Mouse (Mus musculus): Measurements from ENCODE around the gene Itfg1. TPM values are rescaled to one million over a fixed set of nuclear protein-coding genes. Genes with fewer than 3 reads are reported as not detected.

Itfg1 gene
- polyA plus RNA-seq, 2 experiments: 8.9 to 24.2 TPM

- Histone ChIP-seq H3K4me2 (ENCODE audit: low read depth) (peak within 1 kb of the TSS; percentile 93), H3K4me1 (replicated peaks; ENCODE audit: control insufficient read depth in 2 of 2, insufficient read depth in 2 of 2, low read length in 1 of 2) (peaks cover 3 to 5% of the 10 kb centered on the region in 2 experiments; a peak in 3 of 4 replicates), H3K36me3 (replicated peaks; ENCODE audit: control insufficient read depth, insufficient read depth, low read depth) (no peaks in the 10 kb centered on the region), H3K27me3 (ENCODE audit: control insufficient read depth, insufficient read depth, low read length) (peaks cover 33% of the 10 kb centered on the region), H3K9me3 (ENCODE audit: control insufficient read depth, low read length) (no peaks in the 10 kb centered on the region), H3K4me3 (ENCODE audit: insufficient read depth in 1 of 2, low read depth in 2 of 2, low read length in 2 of 2) (peak within 1 kb of the TSS; percentile 64 to 68), H3K27ac (no peak within 1 kb of the TSS), H3K9ac (replicated peaks) (peak within 1 kb of the TSS; percentile 51)
- WGBS (ENCODE audit: insufficient replicate concordance): 6% methylated on average over 58 of the region's 65 CpGs
- TF ChIP-seq EP300 (IDR thresholded peaks at IDR 0.05; ENCODE audit: low read depth) (no peak), CTCF (IDR thresholded peaks at IDR 0.05; ENCODE audit: low read depth) (no peak)
- DNase-seq (ENCODE audit: low read depth in 3 of 3, low spot score in 3 of 3) (peak; percentile 24 to 53 (median 47)), ATAC-seq (ENCODE audit: insufficient read depth) (peak; percentile 86)
These were observed 139.9 kb downstream of the Itfg1 start, which contains the start of gene Neto2 for GRCm38 (mm10) chr8:85700751-85701351. Gene Neto2, minus strand, starts transcription at chr8:85700924.

- Histone ChIP-seq H3K4me3 (ENCODE audit: insufficient read depth in 1 of 2, low read depth in 2 of 2, low read length in 2 of 2) (peak overlapping the region; percentile 64 to 68), H3K9me3 (ENCODE audit: control insufficient read depth, low read length) (no peaks in the 10 kb centered on the region), H3K36me3 (replicated peaks; ENCODE audit: control insufficient read depth, insufficient read depth, low read depth) (no peaks in the 10 kb centered on the region), H3K9ac (replicated peaks) (peak overlapping the region; percentile 51), H3K27ac (no peak overlapping the region), H3K4me1 (replicated peaks; ENCODE audit: control insufficient read depth in 2 of 2, insufficient read depth in 2 of 2, low read length in 1 of 2) (peaks cover 3 to 5% of the 10 kb centered on the region in 2 experiments; a peak in 3 of 4 replicates), H3K27me3 (ENCODE audit: control insufficient read depth, insufficient read depth, low read length) (peaks cover 33% of the 10 kb centered on the region), H3K4me2 (ENCODE audit: low read depth) (peak overlapping the region; percentile 93)
- ATAC-seq (ENCODE audit: insufficient read depth): peak; percentile 91
- peak; percentile 28 to 35 (median 28) for DNase-seq (ENCODE audit: low read depth in 3 of 3, low spot score in 3 of 3)
- TF ChIP-seq CTCF (IDR thresholded peaks at IDR 0.05; ENCODE audit: low read depth) (peak; percentile 48), EP300 (IDR thresholded peaks at IDR 0.05; ENCODE audit: low read depth) (no peak)
- under 1% methylated on average over 78 of the region's 84 CpGs for WGBS (ENCODE audit: insufficient replicate concordance)
These were observed 140.5 kb downstream of the Itfg1 start for GRCm38 (mm10) chr8:85700101-85700750.

DNA sequence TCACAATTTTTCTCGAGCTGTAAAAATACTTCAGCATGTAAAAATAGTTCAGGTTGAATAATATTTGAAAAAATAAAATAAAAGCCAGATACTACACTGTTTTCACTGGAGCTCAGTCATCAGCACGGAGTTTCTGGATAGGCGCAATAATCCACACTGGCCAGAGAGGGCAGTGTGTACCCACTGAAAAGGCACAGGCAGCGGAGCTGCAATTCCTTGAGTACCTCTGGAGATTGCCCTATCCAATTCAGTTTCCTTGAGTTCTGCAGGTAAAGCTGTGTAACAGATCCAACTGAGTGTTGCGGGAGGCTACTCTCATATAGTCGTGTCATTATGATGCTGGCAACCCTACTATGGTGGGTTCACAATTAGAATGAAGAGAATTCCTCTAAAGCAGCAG, 141.7 kb downstream of the Itfg1 start:
- DNase-seq (ENCODE audit: low read depth in 3 of 3, low spot score in 3 of 3) (peak; percentile 52 to 57 (median 54)), ATAC-seq (ENCODE audit: insufficient read depth) (no peak)
- no peaks in the 10 kb centered on the region for H3K36me3 ChIP-seq (replicated peaks; ENCODE audit: control insufficient read depth, insufficient read depth, low read depth)
- no peaks in the 10 kb centered on the region for H3K9me3 ChIP-seq (ENCODE audit: control insufficient read depth, low read length)
- peaks cover 33% of the 10 kb centered on the region for H3K27me3 ChIP-seq (ENCODE audit: control insufficient read depth, insufficient read depth, low read length)
- H3K27ac ChIP-seq: no peak overlapping the region
- peaks cover 3 to 5% of the 10 kb centered on the region in 2 experiments; a peak in 3 of 4 replicates for H3K4me1 ChIP-seq (replicated peaks; ENCODE audit: control insufficient read depth in 2 of 2, insufficient read depth in 2 of 2, low read length in 1 of 2)
- H3K4me3 ChIP-seq (ENCODE audit: insufficient read depth in 1 of 2, low read depth in 2 of 2, low read length in 2 of 2): no peak overlapping the region
- H3K4me2 ChIP-seq (ENCODE audit: low read depth): peak overlapping the region; percentile 22; the same call in 1 of the 2 replicates
- no peak overlapping the region for H3K9ac ChIP-seq (replicated peaks)
- WGBS (ENCODE audit: insufficient replicate concordance): 1% methylated on average over 6 of the region's 6 CpGs
- TF ChIP-seq CTCF (IDR thresholded peaks at IDR 0.05; ENCODE audit: low read depth) (peak; percentile 89), EP300 (IDR thresholded peaks at IDR 0.05; ENCODE audit: low read depth) (no peak)

Small RNA genes within 50 kb of the gene (microRNA-seq; reads per million reads assigned to microRNA genes)
- gene Mir8109: not detected

Other genes starting within 250 kb of the Itfg1 start
- 0.42 and 0.56 TPM in 2 replicates for gene Neto2, start 140.0 kb downstream of the Itfg1 start, polyA plus RNA-seq (2012; rRNA removed)
- gene Neto2, start 140.0 kb downstream of the Itfg1 start, polyA plus RNA-seq (2014; fragmentation: Nextera tagmentation; extraction: Ambion mirVana): 1.4 and 1.5 TPM in 2 replicates
- 3.1 and 4.7 TPM in 2 replicates for gene Phkb, start within 50 bp of the Itfg1 start, polyA plus RNA-seq (2012; rRNA removed)
- gene Phkb, start within 50 bp of the Itfg1 start, polyA plus RNA-seq (2014; fragmentation: Nextera tagmentation; extraction: Ambion mirVana): 10.7 and 13.3 TPM in 2 replicates

All from liver, embryonic 14.5 days (tissue).